Mouse (Mus musculus) lung, adult 2 months (tissue): ENCODE data around the gene Hoxd9.

Source experiments
- CTCF ChIP-seq: fragments of 200-500 bp; IDR thresholded peaks from 2 replicates; pipeline ENCODE4 v1.5.1; 2011; ENCODE audit warnings: mild to moderate bottlenecking, low read length, control low read depth; ENCODE audit not compliant: insufficient read depth
- POLR2A ChIP-seq: fragments of 200-500 bp; IDR thresholded peaks from 2 replicates; pipeline ENCODE4 v1.6.1; 2011; ENCODE audit warnings: low read depth, mild to moderate bottlenecking, control low read depth, low read length, borderline replicate concordance; ENCODE audit errors: extremely low read depth

- TF ChIP-seq POLR2A (no peak), CTCF (no peak)
Measured at GRCm38 (mm10) chr2:74695813-74696430, 1.6 kb upstream of the Hoxd9 start.
